ENCODE assay signal across 8 mouse cellular contexts in genomic region chr9:102006539-102006938, GRCm38 (mm10).
DNase-seq lines count a peak whose midpoint lies in the region; ATAC-seq and TF ChIP-seq lines count a peak whose summit lies in the region.

No protein-coding gene starts in this region.

- peak; percentile 48 for TF ChIP-seq CTCF in left cerebral cortex, adult 2 months (IDR thresholded peaks at IDR 0.05)

- H3K4me2 ChIP-seq in liver, embryonic 16.5 days (ENCODE audit: low read depth, low read length), result no peak overlapping the region

- no peaks in the 10 kb centered on the region; the same call in none of the 2 replicates for H3K4me1 ChIP-seq in liver, embryonic 16.5 days (ENCODE audit: control insufficient read depth, low read depth, low read length)

- DNase-seq in cerebellum, adult 11-12 months, result peak; percentile 16
- no peak for DNase-seq in cerebellum, adult 9-10 months
- DNase-seq in left cerebral cortex, adult 2 months (ENCODE audit: extremely low spot score in 1 of 2, low spot score in 2 of 2), result peak in 1 of 2 experiments; percentile 27
- no peak for DNase-seq in left cerebral cortex, postnatal 36 days (ENCODE audit: low spot score in 2 of 2)
- peak; percentile 40 to 49 for DNase-seq in adrenal gland, postnatal 36 days
- DNase-seq in gastrocnemius, postnatal 25 days, result peak; percentile 21

- H3K27ac ChIP-seq in left cerebral cortex, adult 2 months, result no peak overlapping the region
- H3K27ac ChIP-seq in liver, embryonic 16.5 days (ENCODE audit: low read length), result no peak overlapping the region

- no peaks in the 10 kb centered on the region for H3K27me3 ChIP-seq in liver, embryonic 16.5 days (ENCODE audit: control insufficient read depth, insufficient read depth, low read depth, low read length)

- H3K36me3 ChIP-seq in liver, embryonic 16.5 days (ENCODE audit: control insufficient read depth, insufficient read depth), result no peaks in the 10 kb centered on the region

- no peaks in the 10 kb centered on the region for H3K9me3 ChIP-seq in liver, embryonic 16.5 days (replicated peaks; ENCODE audit: control insufficient read depth, low read length)

- H3K4me3 ChIP-seq in left cerebral cortex, adult 2 months, result no peak overlapping the region
- no peak overlapping the region for H3K4me3 ChIP-seq in liver, embryonic 16.5 days (ENCODE audit: low read depth, low read length)

- 54% methylated on average over 2 of the region's 2 CpGs for WGBS in liver, embryonic 16.5 days (ENCODE audit: insufficient replicate concordance)

- no peak overlapping the region for H3K9ac ChIP-seq in liver, embryonic 16.5 days (ENCODE audit: low read depth, low read length)

- ATAC-seq in liver, embryonic 16.5 days (ENCODE audit: low read depth), result peak; percentile 59; the same call in 1 of the 2 replicates
- ATAC-seq in inflammation-experienced regulatory T-cells, adult 6 months, result no peak

- intact Hi-C loops in left cerebral cortex, adult 2 months (cut with DNase I), result loop anchor here (5.0 to 10.0 kb wide), 2 partner anchors 314 to 692 kb away; no protein-coding TSS in a partner anchor
- intact Hi-C loops in left cerebral cortex, postnatal 36 days (cut with DNase I), result loop anchor here (1.0 kb wide), 1 partner anchor 316 kb away; no protein-coding TSS in a partner anchor

Comparison
In these comparisons a context has a peak if more than half of its experiments do, and no peak if none do; other contexts are left out.
1. DNase-seq: peak in cerebellum, adult 11-12 months (single experiment), adrenal gland, postnatal 36 days (2 of 2) and gastrocnemius, postnatal 25 days (single experiment); none in cerebellum, adult 9-10 months (single experiment) and left cerebral cortex, postnatal 36 days (0 of 2).